Mouse (Mus musculus) midbrain, embryonic 12.5 days (tissue): ENCODE data around the gene Pabpc1l. TPM values are rescaled to one million over a fixed set of nuclear protein-coding genes. Genes with fewer than 3 reads are reported as not detected.

ENCODE experiments used
- ATAC-seq: fragments of 200-750 bp; cut with Nextera tagmentation; 2 replicates; pipeline ENCODE4 v1.8.0; 2017; ENCODE audit warnings: low read depth, moderate TSS enrichment, moderate library complexity; ENCODE audit not compliant: low FRiP score
- H3K27ac ChIP-seq: fragments of 300-500 bp; sonication (generic); replicated peaks from 2 replicates; pipeline ENCODE4 v1.5.1; 2016; ENCODE audit warnings: mild to moderate bottlenecking
- H3K27me3 ChIP-seq: fragments of 300-500 bp; sonication (generic); 2 replicates; pipeline ENCODE4 v1.6.1; 2016; ENCODE audit warnings: mild to moderate bottlenecking
- H3K36me3 ChIP-seq: fragments of 300-500 bp; sonication (generic); 2 replicates; pipeline ENCODE4 v1.6.1; 2016
- H3K4me1 ChIP-seq: fragments of 300-500 bp; sonication (generic); 2 replicates; pipeline ENCODE4 v1.6.1; 2016
- H3K4me2 ChIP-seq: fragments of 300-500 bp; sonication (generic); replicated peaks from 2 replicates; pipeline ENCODE4 v1.6.1; 2016; ENCODE audit warnings: mild to moderate bottlenecking, moderate library complexity
- H3K4me3 ChIP-seq: fragments of 300-500 bp; sonication (generic); 2 replicates; pipeline ENCODE4 v1.5.1; 2016; ENCODE audit warnings: mild to moderate bottlenecking
- H3K9ac ChIP-seq: fragments of 300-500 bp; sonication (generic); replicated peaks from 2 replicates; pipeline ENCODE4 v1.6.1; 2016; ENCODE audit warnings: mild to moderate bottlenecking, moderate library complexity
- H3K9me3 ChIP-seq: fragments of 300-500 bp; sonication (generic); 2 replicates; pipeline ENCODE4 v1.6.1; 2016; ENCODE audit warnings: mild to moderate bottlenecking
- WGBS: fragments of 180-500 bp; shearing (Covaris S2); methylation state at CpG from one replicate; pipeline ENCODE4 v1.1.7; 2016; 5-methylcytosine and 5-hydroxymethylcytosine counted together
- polyA plus RNA-seq: library from polyadenylated mRNA; unstranded; fragments of >200 nt; fragmentation: Nextera tagmentation; extraction: Ambion mirVana; gene quantifications from 2 replicates; pipeline ENCODE4 v1.2.1, GENCODE M21; 2016

Pabpc1l gene
- polyA plus RNA-seq, 1 experiment from 2014 or later = 0.64 TPM

DNA sequence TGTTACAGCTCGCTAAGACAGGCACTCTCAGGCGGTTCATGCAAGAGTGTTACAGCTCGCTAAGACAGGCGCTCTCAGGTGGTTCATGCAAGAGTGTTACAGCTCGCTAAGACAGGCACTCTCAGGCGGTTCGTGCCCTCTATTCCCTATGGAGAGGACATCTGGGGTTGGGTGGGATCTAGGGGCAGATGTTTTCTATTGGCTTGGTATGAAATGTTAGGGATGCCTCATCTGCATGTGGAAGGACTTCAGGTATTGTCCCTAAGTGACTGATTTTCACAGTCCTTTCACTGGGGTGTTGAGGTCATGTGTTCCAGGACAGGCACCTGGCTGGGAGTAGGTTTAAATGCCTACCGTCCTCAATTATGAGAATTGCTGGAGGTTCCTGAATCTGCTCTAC lies 17.7 kb upstream of the Pabpc1l start:
- H3K9me3 ChIP-seq = no peaks in the 10 kb centered on the region
- no peak overlapping the region for H3K4me2 ChIP-seq
- H3K4me3 ChIP-seq = no peak overlapping the region
- no peak for ATAC-seq
- H3K27me3 ChIP-seq = no peaks in the 10 kb centered on the region
- H3K36me3 ChIP-seq = peaks cover 11% of the 10 kb centered on the region
- no peak overlapping the region for H3K9ac ChIP-seq
- peaks cover 14% of the 10 kb centered on the region for H3K4me1 ChIP-seq
- no peak overlapping the region for H3K27ac ChIP-seq
- 90% methylated on average over 8 of the region's 8 CpGs for WGBS

GRCm38 (mm10) chr2:164007987-164008545 lies 17.2 kb upstream of the Pabpc1l start:
- H3K4me3 ChIP-seq = no peak overlapping the region
- no peaks in the 10 kb centered on the region for H3K27me3 ChIP-seq
- H3K27ac ChIP-seq = no peak overlapping the region
- no peak overlapping the region for H3K9ac ChIP-seq
- no peak for ATAC-seq
- 66% methylated on average over 2 of the region's 2 CpGs for WGBS
- peaks cover 14% of the 10 kb centered on the region for H3K4me1 ChIP-seq
- no peaks in the 10 kb centered on the region for H3K9me3 ChIP-seq
- peaks cover 15% of the 10 kb centered on the region for H3K36me3 ChIP-seq
- H3K4me2 ChIP-seq = no peak overlapping the region

DNA sequence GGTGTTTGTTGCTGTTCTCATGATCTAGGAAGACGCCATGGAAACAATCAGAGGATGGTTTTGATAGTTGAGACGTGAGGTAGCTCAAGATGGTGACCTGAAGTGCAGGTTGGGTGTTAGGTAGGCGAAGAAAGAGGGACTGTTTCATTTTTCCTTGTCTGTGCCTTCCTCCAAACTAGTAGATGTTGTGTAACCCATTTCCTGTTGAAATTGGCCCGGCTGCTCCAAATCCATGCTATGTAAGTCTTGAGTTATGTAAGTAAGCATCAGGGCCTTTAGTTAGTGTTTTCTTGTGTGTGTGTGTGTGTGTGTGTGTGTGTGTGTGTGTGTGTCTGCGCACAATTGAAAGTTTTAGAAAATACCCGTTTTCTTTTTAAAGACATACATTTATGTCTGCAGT lies 16.0 kb upstream of the Pabpc1l start:
- no peak for ATAC-seq
- no peak overlapping the region for H3K9ac ChIP-seq
- WGBS = 91% methylated on average over 6 of the region's 6 CpGs
- no peak overlapping the region for H3K4me3 ChIP-seq
- no peak overlapping the region for H3K4me2 ChIP-seq
- H3K36me3 ChIP-seq = peaks cover 26% of the 10 kb centered on the region
- H3K27ac ChIP-seq = no peak overlapping the region
- no peaks in the 10 kb centered on the region for H3K9me3 ChIP-seq
- peaks cover 14% of the 10 kb centered on the region for H3K4me1 ChIP-seq
- H3K27me3 ChIP-seq = no peaks in the 10 kb centered on the region

DNA sequence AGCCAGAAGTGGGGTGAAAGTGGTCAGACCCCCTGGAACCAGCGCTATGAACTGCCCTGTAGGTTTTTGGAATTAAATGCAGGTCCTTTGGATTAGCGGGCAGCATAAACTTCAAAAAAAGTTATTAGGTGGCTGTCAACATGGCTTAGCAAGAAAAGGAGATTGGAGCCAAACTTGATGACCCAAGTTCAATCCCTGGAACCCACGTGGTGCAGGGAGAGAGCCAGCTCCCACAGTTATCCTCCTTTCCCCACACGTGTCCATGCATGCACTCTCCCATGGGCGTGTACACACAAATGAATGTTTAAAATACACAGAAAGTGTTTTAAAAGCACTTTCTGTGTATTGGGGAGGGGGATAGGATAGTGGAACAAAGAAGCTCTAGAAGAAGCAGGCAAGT lies 14.8 kb upstream of the Pabpc1l start:
- Histone ChIP-seq H3K4me1 (peaks cover 11% of the 10 kb centered on the region), H3K36me3 (peaks cover 38% of the 10 kb centered on the region), H3K9ac (no peak overlapping the region), H3K4me3 (no peak overlapping the region), H3K9me3 (no peaks in the 10 kb centered on the region), H3K4me2 (no peak overlapping the region), H3K27me3 (no peaks in the 10 kb centered on the region), H3K27ac (no peak overlapping the region)
- no peak for ATAC-seq
- 87% methylated on average over 5 of the region's 5 CpGs for WGBS

- no peak overlapping the region for H3K4me2 ChIP-seq
- no peak overlapping the region for H3K9ac ChIP-seq
- H3K27me3 ChIP-seq = no peaks in the 10 kb centered on the region
- H3K4me1 ChIP-seq = peaks cover 7% of the 10 kb centered on the region
- WGBS = 94% methylated on average over 3 of the region's 3 CpGs
- ATAC-seq = no peak
- H3K4me3 ChIP-seq = no peak overlapping the region
- H3K27ac ChIP-seq = no peak overlapping the region
- H3K9me3 ChIP-seq = no peaks in the 10 kb centered on the region
- peaks cover 43% of the 10 kb centered on the region for H3K36me3 ChIP-seq
These were observed 14.3 kb upstream of the Pabpc1l start for GRCm38 (mm10) chr2:164010944-164011343.

DNA sequence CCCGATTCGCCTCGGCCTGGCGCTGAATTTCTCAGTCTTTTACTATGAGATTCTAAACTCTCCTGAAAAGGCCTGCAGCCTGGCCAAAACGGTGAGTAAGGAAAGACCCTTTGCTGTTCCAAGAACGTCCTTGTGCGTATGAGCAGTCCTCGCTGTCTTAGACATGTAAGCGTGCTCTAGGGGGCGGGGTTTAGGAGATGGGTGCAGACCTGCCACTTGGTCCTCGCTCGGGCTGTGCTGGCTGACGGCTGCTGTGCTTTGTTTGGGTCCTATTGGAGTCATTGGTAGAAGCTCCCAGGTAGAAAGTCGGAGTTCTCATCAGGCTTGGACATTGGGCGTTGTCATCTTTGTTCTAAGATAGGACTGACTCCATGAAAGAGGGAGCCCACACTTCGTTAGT lies 9.9 kb upstream of the Pabpc1l start:
- H3K4me3 ChIP-seq = no peak overlapping the region
- no peak for ATAC-seq
- 95% methylated on average over 16 of the region's 16 CpGs for WGBS
- no peaks in the 10 kb centered on the region for H3K9me3 ChIP-seq
- no peaks in the 10 kb centered on the region for H3K27me3 ChIP-seq
- H3K4me1 ChIP-seq = no peaks in the 10 kb centered on the region
- no peak overlapping the region for H3K4me2 ChIP-seq
- no peak overlapping the region for H3K9ac ChIP-seq
- H3K27ac ChIP-seq = no peak overlapping the region
- peaks cover 85% of the 10 kb centered on the region for H3K36me3 ChIP-seq

DNA sequence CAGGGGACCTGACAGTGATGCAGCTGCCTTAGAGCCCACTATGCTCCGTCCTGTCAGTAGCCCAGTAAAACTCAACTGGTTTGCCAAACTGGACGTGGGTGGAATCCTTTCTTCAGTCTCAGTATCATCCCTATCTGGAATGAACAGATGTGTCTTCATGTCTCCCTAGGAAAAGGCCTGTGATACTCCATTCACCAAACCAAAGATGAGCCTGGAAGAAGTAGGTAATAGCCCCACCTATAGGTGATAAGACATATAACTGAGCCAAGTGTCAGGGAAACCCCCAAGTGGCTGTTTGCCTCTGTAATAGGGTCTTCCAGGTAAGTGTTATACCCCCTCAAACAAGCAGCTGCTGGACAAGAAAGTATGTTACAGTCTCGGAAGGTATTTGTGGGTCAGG lies 6.3 kb upstream of the Pabpc1l start:
- Histone ChIP-seq H3K4me1 (no peaks in the 10 kb centered on the region), H3K9ac (no peak overlapping the region), H3K4me3 (no peak overlapping the region), H3K9me3 (no peaks in the 10 kb centered on the region), H3K36me3 (peaks cover 63% of the 10 kb centered on the region), H3K27ac (no peak overlapping the region), H3K27me3 (no peaks in the 10 kb centered on the region), H3K4me2 (no peak overlapping the region)
- 92% methylated on average over 3 of the region's 3 CpGs for WGBS
- no peak for ATAC-seq

GRCm38 (mm10) chr2:164019943-164020342 lies 5.3 kb upstream of the Pabpc1l start:
- Histone ChIP-seq H3K27me3 (no peaks in the 10 kb centered on the region), H3K4me2 (no peak overlapping the region), H3K27ac (no peak overlapping the region), H3K36me3 (peaks cover 52% of the 10 kb centered on the region), H3K9me3 (no peaks in the 10 kb centered on the region), H3K4me3 (no peak overlapping the region), H3K9ac (no peak overlapping the region), H3K4me1 (no peaks in the 10 kb centered on the region)
- WGBS = 92% methylated on average over 4 of the region's 4 CpGs
- ATAC-seq = no peak

- H3K4me1 ChIP-seq = no peaks in the 10 kb centered on the region
- no peak overlapping the region for H3K9ac ChIP-seq
- no peak overlapping the region for H3K4me2 ChIP-seq
- ATAC-seq = no peak
- H3K4me3 ChIP-seq = no peak overlapping the region
- H3K36me3 ChIP-seq = peaks cover 31% of the 10 kb centered on the region
- no peaks in the 10 kb centered on the region for H3K27me3 ChIP-seq
- H3K9me3 ChIP-seq = no peaks in the 10 kb centered on the region
- 59% methylated on average over 2 of the region's 2 CpGs for WGBS
- no peak overlapping the region for H3K27ac ChIP-seq
These were observed 3.1 kb upstream of the Pabpc1l start for GRCm38 (mm10) chr2:164022104-164022503.

DNA sequence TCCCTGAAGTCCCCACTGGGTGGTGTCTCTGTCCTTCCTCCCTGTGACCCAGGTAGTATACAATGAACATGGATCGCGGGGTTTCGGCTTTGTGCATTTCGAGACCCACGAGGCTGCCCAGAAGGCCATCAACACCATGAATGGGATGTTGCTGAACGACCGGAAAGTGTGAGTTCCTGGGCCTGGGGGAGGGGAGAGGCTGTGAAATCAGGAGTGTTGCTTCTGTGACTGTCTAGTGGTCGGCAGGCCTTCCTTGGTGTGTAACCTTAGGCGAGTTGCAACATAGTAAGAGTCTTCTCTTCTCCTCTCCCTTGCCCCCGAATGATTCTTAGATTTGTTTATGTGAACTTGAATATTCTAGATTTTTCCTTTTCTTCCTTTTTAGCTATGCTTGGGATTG lies 5.9 kb downstream of the Pabpc1l start:
- H3K27me3 ChIP-seq = no peaks in the 10 kb centered on the region
- no peak for ATAC-seq
- H3K9ac ChIP-seq = no peak overlapping the region
- no peak overlapping the region for H3K4me2 ChIP-seq
- H3K36me3 ChIP-seq = no peaks in the 10 kb centered on the region
- H3K27ac ChIP-seq = no peak overlapping the region
- WGBS = 82% methylated on average over 10 of the region's 10 CpGs
- no peaks in the 10 kb centered on the region for H3K4me1 ChIP-seq
- 0 out of 2 replicates have a peak, but pooled peaks cover 3% of the 10 kb centered on the region for H3K9me3 ChIP-seq
- H3K4me3 ChIP-seq = no peak overlapping the region

DNA sequence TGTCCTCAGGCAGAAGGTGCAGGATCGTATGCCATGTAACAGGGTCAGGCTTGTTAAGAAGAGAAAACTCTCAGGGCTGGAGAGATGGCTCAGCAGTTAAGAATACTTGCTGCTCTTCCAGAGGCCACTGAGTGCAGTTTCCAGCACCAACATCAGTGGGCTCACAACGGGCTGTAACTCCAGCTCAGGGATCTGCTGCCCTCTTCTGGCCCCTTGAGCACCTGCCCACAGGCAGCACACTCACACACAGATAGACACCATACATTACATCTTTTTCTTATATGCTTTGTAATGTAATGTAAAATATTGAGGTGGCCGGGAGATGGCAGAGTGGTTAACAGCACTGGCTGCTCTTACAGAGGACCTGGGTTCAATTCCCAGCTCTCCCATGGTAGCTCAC lies 7.7 kb downstream of the Pabpc1l start:
- H3K9me3 ChIP-seq = 0 out of 2 replicates have a peak, but pooled peaks cover 3% of the 10 kb centered on the region
- H3K27ac ChIP-seq = no peak overlapping the region
- no peaks in the 10 kb centered on the region for H3K36me3 ChIP-seq
- no peak overlapping the region for H3K4me3 ChIP-seq
- H3K9ac ChIP-seq = no peak overlapping the region
- 91% methylated on average over 3 of the region's 3 CpGs for WGBS
- no peaks in the 10 kb centered on the region for H3K4me1 ChIP-seq
- no peak overlapping the region for H3K4me2 ChIP-seq
- ATAC-seq = no peak
- no peaks in the 10 kb centered on the region for H3K27me3 ChIP-seq

DNA sequence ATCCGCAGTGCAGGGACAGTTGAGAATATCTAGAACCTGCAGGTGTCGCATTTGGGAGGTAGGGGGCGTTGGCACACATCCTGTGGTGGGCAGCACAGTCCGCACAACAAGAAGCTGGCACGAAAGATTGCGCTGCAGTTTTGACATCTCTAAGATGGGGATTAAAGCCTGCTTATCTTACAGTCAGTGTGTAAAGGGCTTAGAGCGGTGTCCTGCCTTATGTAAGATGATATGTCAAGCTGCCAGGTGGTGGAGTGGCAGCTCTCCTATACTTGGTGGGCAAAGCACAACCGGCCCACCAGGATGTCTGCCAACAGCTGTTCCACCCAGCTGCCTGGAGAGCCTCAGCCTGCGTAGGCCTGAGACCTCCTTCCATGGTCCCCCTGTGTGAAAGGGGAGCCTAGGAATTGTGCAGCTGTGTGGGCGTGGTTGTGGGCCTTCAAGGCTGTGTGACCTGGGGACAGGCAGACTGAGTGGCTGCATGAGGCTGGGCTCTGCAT lies 11.3 kb downstream of the Pabpc1l start:
- Histone ChIP-seq H3K36me3 (no peaks in the 10 kb centered on the region), H3K4me1 (no peaks in the 10 kb centered on the region), H3K4me2 (no peak overlapping the region), H3K4me3 (no peak overlapping the region), H3K9me3 (0 out of 2 replicates have a peak, but pooled peaks cover 3% of the 10 kb centered on the region), H3K27me3 (0 out of 2 replicates have a peak, but pooled peaks cover 3% of the 10 kb centered on the region), H3K27ac (no peak overlapping the region), H3K9ac (no peak overlapping the region)
- no peak for ATAC-seq
- 60% methylated on average over 10 of the region's 10 CpGs for WGBS
